Mouse (Mus musculus): ENCODE results near the gene Yars2. TPM values are rescaled to one million over a fixed set of nuclear protein-coding genes. Genes with fewer than 3 reads are reported as not detected.
A peak's percentile ranks its signal among the peaks of the same experiment; 100 is the strongest.
"Not testable (repeated sequence)": the region's sequence is repeated elsewhere in the genome, so short reads cannot be mapped to it uniquely, and the experiment has no call there.

Yars2 gene
- total RNA-seq (2017), result 27.2 and 32.2 TPM in 2 replicates

- ATAC-seq (replicated peaks; ENCODE audit: low read depth, poor library complexity, severe bottlenecking), result peak; percentile 96
Observed at GRCm38 (mm10) chr16:16302369-16303137, at the start of gene Yars2. Yars2 (plus strand) TSS chr16:16302965.

- ATAC-seq (replicated peaks; ENCODE audit: low read depth, poor library complexity, severe bottlenecking), result no peak
Observed at GRCm38 (mm10) chr16:16253326-16254074, 49.3 kb upstream of the Yars2 start.

- no peak for ATAC-seq (replicated peaks; ENCODE audit: low read depth, poor library complexity, severe bottlenecking)
Observed at GRCm38 (mm10) chr16:16255217-16255616, 47.5 kb upstream of the Yars2 start.

- ATAC-seq (replicated peaks; ENCODE audit: low read depth, poor library complexity, severe bottlenecking), result no peak
Observed at GRCm38 (mm10) chr16:16255874-16256273, 46.9 kb upstream of the Yars2 start.

GRCm38 (mm10) chr16:16256672-16257071 is 46.1 kb upstream of the Yars2 start:
- no peak for ATAC-seq (replicated peaks; ENCODE audit: low read depth, poor library complexity, severe bottlenecking)

GRCm38 (mm10) chr16:16260882-16261281 is 41.9 kb upstream of the Yars2 start:
- ATAC-seq (replicated peaks; ENCODE audit: low read depth, poor library complexity, severe bottlenecking), result no peak

GRCm38 (mm10) chr16:16261481-16261880 is 41.3 kb upstream of the Yars2 start:
- ATAC-seq (replicated peaks; ENCODE audit: low read depth, poor library complexity, severe bottlenecking), result no peak

GRCm38 (mm10) chr16:16262436-16262835 is 40.3 kb upstream of the Yars2 start:
- ATAC-seq (replicated peaks; ENCODE audit: low read depth, poor library complexity, severe bottlenecking), result no peak

- no peak for ATAC-seq (replicated peaks; ENCODE audit: low read depth, poor library complexity, severe bottlenecking)
Observed at GRCm38 (mm10) chr16:16272978-16273377, 29.8 kb upstream of the Yars2 start.

GRCm38 (mm10) chr16:16273752-16274151 is 29.0 kb upstream of the Yars2 start:
- ATAC-seq (replicated peaks; ENCODE audit: low read depth, poor library complexity, severe bottlenecking), result no peak

- ATAC-seq (replicated peaks; ENCODE audit: low read depth, poor library complexity, severe bottlenecking), result peak; percentile 31
Observed at GRCm38 (mm10) chr16:16303138-16303827, 518 bp downstream of the Yars2 start.

- no peak for ATAC-seq (replicated peaks; ENCODE audit: low read depth, poor library complexity, severe bottlenecking)
Observed at GRCm38 (mm10) chr16:16303888-16304287, 1.1 kb downstream of the Yars2 start.

GRCm38 (mm10) chr16:16311319-16311718 is 8.6 kb downstream of the Yars2 start:
- ATAC-seq (replicated peaks; ENCODE audit: low read depth, poor library complexity, severe bottlenecking), result no peak

GRCm38 (mm10) chr16:16325775-16326336 is 23.1 kb downstream of the Yars2 start:
- no peak for ATAC-seq (replicated peaks; ENCODE audit: low read depth, poor library complexity, severe bottlenecking)

GRCm38 (mm10) chr16:16346420-16346819 is 43.7 kb downstream of the Yars2 start:
- ATAC-seq (replicated peaks; ENCODE audit: low read depth, poor library complexity, severe bottlenecking), result no peak

- no peak for ATAC-seq (replicated peaks; ENCODE audit: low read depth, poor library complexity, severe bottlenecking)
Observed at GRCm38 (mm10) chr16:16357908-16358307, 55.1 kb downstream of the Yars2 start.

- ATAC-seq (replicated peaks; ENCODE audit: low read depth, poor library complexity, severe bottlenecking), result peak; percentile 98
Observed at GRCm38 (mm10) chr16:16358481-16359100, 55.8 kb downstream of the Yars2 start, which contains the start of gene Dnm1l. Dnm1l (minus strand) TSS chr16:16358959.

GRCm38 (mm10) chr16:16359101-16359482 is 56.3 kb downstream of the Yars2 start:
- ATAC-seq (replicated peaks; ENCODE audit: low read depth, poor library complexity, severe bottlenecking), result not testable (repeated sequence)

Measured in common myeloid progenitor, adult 5-6 weeks (primary cell).